8 mouse cellular contexts compared by ENCODE assay signal in the genomic region with DNA sequence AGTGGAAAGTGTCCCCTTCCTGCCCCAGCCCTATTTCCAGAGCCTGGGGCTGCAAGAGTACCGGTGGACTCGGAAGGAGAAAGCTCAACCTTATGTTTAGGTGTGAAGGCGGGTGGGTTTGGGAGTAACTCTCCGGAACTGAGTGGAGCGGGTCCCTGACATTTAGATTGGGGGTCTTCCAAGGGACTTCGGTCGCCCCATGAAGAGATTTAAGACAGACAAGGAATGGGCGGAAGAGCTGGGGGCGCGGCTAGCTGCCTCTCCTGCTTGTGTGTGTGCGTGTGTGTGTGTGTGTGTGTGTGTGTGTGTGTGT.
DNase-seq lines count a peak whose midpoint lies in the region; ATAC-seq and TF ChIP-seq lines count a peak whose summit lies in the region.

No protein-coding gene starts in this region.

- TF ChIP-seq CTCF in G1E (IDR thresholded peaks at IDR 0.05; ENCODE audit: low read depth, low read length), result no peak

- peak overlapping the region; percentile 100 for H3K4me2 ChIP-seq in midbrain, embryonic 11.5 days

- H3K4me1 ChIP-seq in G1E (ENCODE audit: insufficient read depth, low read depth, low read length), result peaks cover 38% of the 10 kb centered on the region
- peaks cover 41% of the 10 kb centered on the region for H3K4me1 ChIP-seq in hindbrain, embryonic 10.5 days (replicated peaks)
- H3K4me1 ChIP-seq in midbrain, embryonic 11.5 days (ENCODE audit: control insufficient read depth, insufficient read depth, low read length), result peaks cover 35% of the 10 kb centered on the region

- peak; percentile 94 for DNase-seq in heart, adult 11 months
- no peak for DNase-seq in heart, postnatal 4 days
- DNase-seq in G1E (ENCODE audit: low spot score), result no peak
- DNase-seq in hindbrain, embryonic 10.5 days (ENCODE audit: low spot score), result peak; percentile 50
- peak; percentile 93 for DNase-seq in midbrain, embryonic 11.5 days (ENCODE audit: low spot score, missing footprints)
- no peak for DNase-seq in embryo, embryonic 10 days (ENCODE audit: low spot score)
- DNase-seq in left cerebral cortex, adult 8-10 months (ENCODE audit: low spot score in 2 of 2), result no peak
- DNase-seq in adrenal gland, adult 8-10 months, result no peak

- H3K36me3 ChIP-seq in G1E (replicated peaks), result no peaks in the 10 kb centered on the region
- H3K36me3 ChIP-seq in hindbrain, embryonic 10.5 days, result no peaks in the 10 kb centered on the region
- no peaks in the 10 kb centered on the region for H3K36me3 ChIP-seq in midbrain, embryonic 11.5 days (ENCODE audit: control insufficient read depth, insufficient read depth, low read length)

- ATAC-seq in G1E (ENCODE audit: extremely low read depth, insufficient number of reproducible peaks, low FRiP score, poor library complexity, severe bottlenecking), result no peak
- no peak for ATAC-seq in midbrain, embryonic 11.5 days (ENCODE audit: low FRiP score)

- no peaks in the 10 kb centered on the region for H3K9me3 ChIP-seq in G1E (replicated peaks)
- no peaks in the 10 kb centered on the region for H3K9me3 ChIP-seq in hindbrain, embryonic 10.5 days
- H3K9me3 ChIP-seq in midbrain, embryonic 11.5 days (ENCODE audit: control insufficient read depth, low read length), result no peaks in the 10 kb centered on the region

- WGBS in hindbrain, embryonic 10.5 days, result 2% methylated on average over 11 of the region's 11 CpGs
- 2% methylated on average over 11 of the region's 11 CpGs for WGBS in midbrain, embryonic 11.5 days

- H3K27ac ChIP-seq in hindbrain, embryonic 10.5 days, result no peak overlapping the region
- H3K27ac ChIP-seq in midbrain, embryonic 11.5 days (ENCODE audit: low read depth, low read length), result no peak overlapping the region

- H3K4me3 ChIP-seq in G1E (ENCODE audit: low read depth, low read length), result peak overlapping the region; percentile 71; the same call in 1 of the 2 replicates
- peak overlapping the region; percentile 91 for H3K4me3 ChIP-seq in hindbrain, embryonic 10.5 days
- H3K4me3 ChIP-seq in midbrain, embryonic 11.5 days (ENCODE audit: low read depth, low read length), result peak overlapping the region; percentile 52

- peak overlapping the region; percentile 70 for H3K9ac ChIP-seq in midbrain, embryonic 11.5 days (ENCODE audit: low read length)

- peaks cover 79% of the 10 kb centered on the region for H3K27me3 ChIP-seq in G1E (ENCODE audit: insufficient read depth, low read length)
- peaks cover 69% of the 10 kb centered on the region for H3K27me3 ChIP-seq in hindbrain, embryonic 10.5 days (ENCODE audit: insufficient read depth, poor library complexity, severe bottlenecking)
- H3K27me3 ChIP-seq in midbrain, embryonic 11.5 days (ENCODE audit: control insufficient read depth, insufficient read depth, low read length), result peaks cover 31% of the 10 kb centered on the region

Comparison
In these comparisons a context has a peak if more than half of its experiments do, and no peak if none do; other contexts are left out.
1. DNase-seq: peak in heart, adult 11 months (single experiment), hindbrain, embryonic 10.5 days (single experiment) and midbrain, embryonic 11.5 days (single experiment); none in heart, postnatal 4 days (single experiment), G1E (single experiment), embryo, embryonic 10 days (single experiment), left cerebral cortex, adult 8-10 months (0 of 2) and adrenal gland, adult 8-10 months (single experiment).
2. Peak in every context shown above with its lines, with median percentiles within 50 percentile points of each other: H3K4me3 ChIP-seq.